Mouse (Mus musculus) bone marrow, adult 2 months (tissue): ENCODE measurements around the gene Tmem213.

ENCODE experiments used
- CTCF ChIP-seq: fragments of 200-500 bp; IDR thresholded peaks from 2 replicates; pipeline ENCODE4 v1.5.1; 2011; ENCODE audit warnings: low read length, control low read depth; ENCODE audit not compliant: control insufficient read depth, insufficient read depth
- POLR2A ChIP-seq: fragments of 200-500 bp; IDR thresholded peaks from 2 replicates; pipeline ENCODE4 v1.6.1; 2011; ENCODE audit warnings: low read depth, mild to moderate bottlenecking, control low read depth, low read length, borderline replicate concordance; ENCODE audit not compliant: control insufficient read depth

GRCm38 (mm10) chr6:38071256-38071655 lies 37.8 kb upstream of the Tmem213 start:
- TF ChIP-seq POLR2A (no peak), CTCF (no peak)
